In the genomic region with DNA sequence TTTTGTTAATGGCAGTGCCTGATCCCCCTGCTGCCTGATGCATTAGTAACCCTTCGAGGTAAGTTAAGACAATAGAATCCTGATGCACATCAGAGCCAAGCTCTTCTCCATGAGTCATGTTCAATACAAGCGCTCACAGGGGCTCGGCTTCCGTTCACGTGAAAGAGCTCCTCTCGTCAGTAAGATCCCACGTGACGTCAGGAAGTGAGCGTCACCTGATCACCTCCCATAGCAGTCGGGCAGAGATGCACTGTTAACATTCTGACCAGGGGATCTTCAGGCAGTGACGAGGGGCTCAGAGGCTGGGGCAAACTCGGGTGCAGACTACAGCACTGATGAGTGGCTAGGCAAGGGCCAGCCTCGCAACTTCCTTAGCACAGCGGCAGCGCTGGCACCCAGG, we compare ENCODE assay signal across 13 mouse cellular contexts.
DNase-seq lines count a peak whose midpoint lies in the region; ATAC-seq lines count a peak whose summit lies in the region.
"Had no signal": no experiment of that assay in that cellular context is flagged by ENCODE, and none has a peak within 500 bp of the region (broad histone marks: within the 10 kb centered on the region; RNA-seq: fewer than 3 reads in every experiment).

No protein-coding gene starts in this region.

- 86% methylated on average over 15 of the region's 15 CpGs for WGBS in forebrain, embryonic 16.5 days

- H3K4me3 ChIP-seq in forebrain, embryonic 16.5 days (replicated peaks; ENCODE audit: low read length) = no peak overlapping the region
- H3K4me3 ChIP-seq: kidney, embryonic 15.5 days; layer of hippocampus, adult 2 months; midbrain, embryonic 13.5 days; neural tube, embryonic 13.5 days had no signal

- DNase-seq in heart, adult 11 months = peak; percentile 93
- DNase-seq in heart, postnatal 36 days = no peak
- peak; percentile 32 for DNase-seq in right cerebral cortex, adult 18-20 months
- no peak for DNase-seq in right cerebral cortex, postnatal 36 days (ENCODE audit: low spot score in 2 of 2)
- DNase-seq in liver = peak; percentile 45
- DNase-seq in yolk sac, embryonic 10.5 days (ENCODE audit: low spot score) = peak; percentile 48
- DNase-seq in right cerebral cortex, postnatal 14 days = no peak
- DNase-seq: cerebellum, adult 11-12 months had no signal

- H3K9ac ChIP-seq in forebrain, embryonic 16.5 days (replicated peaks; ENCODE audit: low read depth, low read length) = no peak overlapping the region
- H3K9ac ChIP-seq: kidney, embryonic 15.5 days; midbrain, embryonic 13.5 days; neural tube, embryonic 13.5 days had no signal

- intact Hi-C loops in heart, postnatal 36 days (cut with DNase I) = loop anchor here (2.0 kb wide), 1 partner anchor 30 kb away; no protein-coding TSS in a partner anchor

- no peaks in the 10 kb centered on the region for H3K9me3 ChIP-seq in forebrain, embryonic 16.5 days (ENCODE audit: control insufficient read depth, low read length)
- H3K9me3 ChIP-seq: kidney, embryonic 15.5 days; midbrain, embryonic 13.5 days; neural tube, embryonic 13.5 days had no signal

- no peaks in the 10 kb centered on the region for H3K4me1 ChIP-seq in forebrain, embryonic 16.5 days (replicated peaks; ENCODE audit: control insufficient read depth, insufficient read depth, low read length)
- H3K4me1 ChIP-seq: kidney, embryonic 15.5 days had no signal

- H3K36me3 ChIP-seq in forebrain, embryonic 16.5 days (ENCODE audit: control insufficient read depth, insufficient read depth) = peaks cover 2% of the 10 kb centered on the region; the same call in 1 of the 2 replicates

- ATAC-seq in forebrain, embryonic 16.5 days = no peak

- no peaks in the 10 kb centered on the region for H3K27me3 ChIP-seq in forebrain, embryonic 16.5 days (replicated peaks; ENCODE audit: control insufficient read depth, insufficient read depth, low read length)
- H3K27me3 ChIP-seq: kidney, embryonic 15.5 days; midbrain, embryonic 13.5 days; neural tube, embryonic 13.5 days had no signal

- no peak overlapping the region for H3K4me2 ChIP-seq in forebrain, embryonic 16.5 days (ENCODE audit: low read length)
- H3K4me2 ChIP-seq: kidney, embryonic 15.5 days; midbrain, embryonic 13.5 days; neural tube, embryonic 13.5 days had no signal

- H3K27ac ChIP-seq in forebrain, embryonic 16.5 days (ENCODE audit: low read length) = no peak overlapping the region
- H3K27ac ChIP-seq: kidney, embryonic 15.5 days; layer of hippocampus, adult 2 months; midbrain, embryonic 13.5 days; neural tube, embryonic 13.5 days had no signal

Comparison
In these comparisons a context has a peak if more than half of its experiments do, and no peak if none do; other contexts are left out.
1. DNase-seq: peak in heart, adult 11 months (single experiment), right cerebral cortex, adult 18-20 months (single experiment), liver (single experiment) and yolk sac, embryonic 10.5 days (single experiment); none in heart, postnatal 36 days (0 of 2), right cerebral cortex, postnatal 36 days (0 of 2) and right cerebral cortex, postnatal 14 days (single experiment).